Comparison of ENCODE assay signal across 22 mouse cellular contexts in the genomic region with DNA sequence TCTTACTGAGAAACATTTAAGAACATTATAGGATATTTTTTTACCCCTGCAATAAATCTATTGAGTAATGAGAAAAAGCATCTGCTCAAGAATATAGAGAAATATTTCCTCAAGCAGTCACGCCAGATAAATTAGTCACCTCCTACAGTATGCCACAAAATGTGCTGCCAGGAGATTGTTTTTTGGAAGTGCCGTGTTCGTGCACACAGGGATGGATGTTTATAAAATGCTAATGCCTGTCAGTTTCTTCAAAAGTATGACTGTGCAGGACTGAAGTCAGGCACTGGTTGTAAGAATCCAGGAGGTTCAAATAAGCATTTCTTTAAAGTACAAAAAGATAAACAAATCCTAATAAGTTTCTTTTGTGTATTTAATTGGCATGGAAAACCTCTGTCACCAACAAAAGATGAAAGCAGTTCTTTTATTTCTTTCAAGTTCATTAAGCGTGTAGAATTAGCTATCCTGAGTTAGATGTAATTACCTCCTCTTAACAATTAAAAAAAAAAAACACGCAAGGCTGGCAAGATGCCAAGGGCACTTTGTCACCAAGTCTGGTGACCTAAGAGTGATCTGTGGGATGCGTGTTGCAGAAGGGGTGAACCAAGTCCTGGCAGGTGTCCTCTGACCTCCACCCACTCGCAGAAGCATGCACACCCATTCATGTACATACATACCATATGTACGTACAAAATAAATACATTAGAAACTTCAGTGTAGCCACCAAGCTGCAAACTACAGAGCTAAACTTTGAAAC.
DNase-seq lines count a peak whose midpoint lies in the region; ATAC-seq and TF ChIP-seq lines count a peak whose summit lies in the region.
"Had no signal": no experiment of that assay in that cellular context is flagged by ENCODE, and none has a peak within 500 bp of the region (broad histone marks: within the 10 kb centered on the region; RNA-seq: fewer than 3 reads in every experiment).

No protein-coding gene starts in this region.

- H3ac ChIP-seq in myocyte (ENCODE audit: control insufficient read depth, insufficient read length), result no peak overlapping the region

- H3K4me3 ChIP-seq in forebrain, embryonic 14.5 days (ENCODE audit: low read depth, low read length), result no peak overlapping the region
- no peak overlapping the region for H3K4me3 ChIP-seq in forebrain, embryonic 10.5 days
- H3K4me3 ChIP-seq in myocyte, result no peak overlapping the region
- H3K4me3 ChIP-seq in intestine, embryonic 16.5 days (ENCODE audit: low read length), result no peak overlapping the region
- H3K4me3 ChIP-seq: embryonic facial prominence, embryonic 12.5 days; erythroblast, embryonic 14.5 days; limb, embryonic 10.5 days; megakaryocyte, embryonic 14.5 days; midbrain, embryonic 15.5 days; neural tube, embryonic 15.5 days had no signal

- WGBS in forebrain, embryonic 14.5 days, result 5% methylated on average over 8 of the region's 8 CpGs
- WGBS in forebrain, embryonic 10.5 days, result 48% methylated on average over 8 of the region's 8 CpGs
- WGBS in intestine, embryonic 16.5 days, result 64% methylated on average over 8 of the region's 8 CpGs

- DNase-seq in forebrain, embryonic 14.5 days (ENCODE audit: low spot score), result peak; percentile 65
- DNase-seq in forebrain, embryonic 10.5 days (ENCODE audit: extremely low spot score, low spot score), result no peak
- peak; percentile 49 for DNase-seq in layer of hippocampus, adult 9-11 months
- DNase-seq in layer of hippocampus, postnatal 10 days (ENCODE audit: low spot score in 2 of 2), result no peak
- peak; percentile 74 for DNase-seq in Muller cell, postnatal 12 days (ENCODE audit: inconsistent ontology term)
- DNase-seq: adrenal gland, postnatal 14 days; gastrocnemius, postnatal 25 days; kidney, adult 18-20 months; kidney, postnatal 25 days; liver, postnatal 0 days; lung, postnatal 14 days; right cerebral cortex, postnatal 4 days had no signal

- no peaks in the 10 kb centered on the region for H3K27me3 ChIP-seq in forebrain, embryonic 14.5 days (replicated peaks; ENCODE audit: control insufficient read depth, insufficient read depth, low read length)
- peaks cover 31% of the 10 kb centered on the region for H3K27me3 ChIP-seq in forebrain, embryonic 10.5 days (ENCODE audit: poor library complexity, severe bottlenecking)
- no peaks in the 10 kb centered on the region for H3K27me3 ChIP-seq in myocyte (ENCODE audit: control insufficient read depth, insufficient read depth, insufficient read length)
- H3K27me3 ChIP-seq in intestine, embryonic 16.5 days (replicated peaks; ENCODE audit: control insufficient read depth, insufficient read depth, low read length), result no peaks in the 10 kb centered on the region
- H3K27me3 ChIP-seq: embryonic facial prominence, embryonic 12.5 days; megakaryocyte, embryonic 14.5 days; midbrain, embryonic 15.5 days; neural tube, embryonic 15.5 days had no signal

- no peaks in the 10 kb centered on the region for H3K9me3 ChIP-seq in forebrain, embryonic 14.5 days (replicated peaks; ENCODE audit: control insufficient read depth, low read length)
- no peaks in the 10 kb centered on the region for H3K9me3 ChIP-seq in forebrain, embryonic 10.5 days
- H3K9me3 ChIP-seq in intestine, embryonic 16.5 days (ENCODE audit: control insufficient read depth, low read length), result no peaks in the 10 kb centered on the region
- H3K9me3 ChIP-seq: embryonic facial prominence, embryonic 12.5 days; limb, embryonic 10.5 days; megakaryocyte, embryonic 14.5 days; midbrain, embryonic 15.5 days; neural tube, embryonic 15.5 days had no signal

- H3K4me2 ChIP-seq in forebrain, embryonic 14.5 days (ENCODE audit: low read length), result no peak overlapping the region
- peak overlapping the region; percentile 36 for H3K4me2 ChIP-seq in myocyte (ENCODE audit: low read depth)
- H3K4me2 ChIP-seq in intestine, embryonic 16.5 days (ENCODE audit: low read depth, low read length), result no peak overlapping the region
- H3K4me2 ChIP-seq: embryonic facial prominence, embryonic 12.5 days; midbrain, embryonic 15.5 days; neural tube, embryonic 15.5 days had no signal

- no peak overlapping the region for H3K9ac ChIP-seq in forebrain, embryonic 14.5 days (ENCODE audit: low read length)
- H3K9ac ChIP-seq in intestine, embryonic 16.5 days (ENCODE audit: low read depth, low read length), result no peak overlapping the region
- H3K9ac ChIP-seq: embryonic facial prominence, embryonic 12.5 days; liver, postnatal 0 days; midbrain, embryonic 15.5 days; neural tube, embryonic 15.5 days had no signal

- no peaks in the 10 kb centered on the region for H3K36me3 ChIP-seq in forebrain, embryonic 14.5 days (ENCODE audit: control insufficient read depth, insufficient read depth, low read length)
- H3K36me3 ChIP-seq in forebrain, embryonic 10.5 days (replicated peaks), result no peaks in the 10 kb centered on the region
- no peaks in the 10 kb centered on the region for H3K36me3 ChIP-seq in myocyte (ENCODE audit: control insufficient read depth, insufficient read depth)
- H3K36me3 ChIP-seq in intestine, embryonic 16.5 days (ENCODE audit: control insufficient read depth, insufficient read depth, low read length), result no peaks in the 10 kb centered on the region
- H3K36me3 ChIP-seq: embryonic facial prominence, embryonic 12.5 days; limb, embryonic 10.5 days; midbrain, embryonic 15.5 days; neural tube, embryonic 15.5 days had no signal

- no peak for TF ChIP-seq POLR2A in myocyte (IDR thresholded peaks at IDR 0.05; ENCODE audit: insufficient read length, low read depth)

- no peaks in the 10 kb centered on the region for H3K79me2 ChIP-seq in myocyte (ENCODE audit: control insufficient read depth, insufficient read depth)

- H3K4me1 ChIP-seq in forebrain, embryonic 14.5 days (ENCODE audit: control insufficient read depth, insufficient read depth, low read length), result peaks cover 7% of the 10 kb centered on the region; the same call in 1 of the 2 replicates
- peaks cover 13% of the 10 kb centered on the region for H3K4me1 ChIP-seq in forebrain, embryonic 10.5 days
- H3K4me1 ChIP-seq in intestine, embryonic 16.5 days (ENCODE audit: control insufficient read depth, insufficient read depth, low read length), result no peaks in the 10 kb centered on the region
- H3K4me1 ChIP-seq: embryonic facial prominence, embryonic 12.5 days; limb, embryonic 10.5 days; megakaryocyte, embryonic 14.5 days; midbrain, embryonic 15.5 days had no signal

- ATAC-seq in forebrain, embryonic 14.5 days, result peak; percentile 23; the same call in 1 of the 2 replicates
- no peak for ATAC-seq in intestine, embryonic 16.5 days
- ATAC-seq: activated CD4-positive, CD25-positive, alpha-beta regulatory T cell, adult 4 months; hindbrain, postnatal 0 days; liver, postnatal 0 days; midbrain, embryonic 15.5 days had no signal

- H3K27ac ChIP-seq in forebrain, embryonic 14.5 days (ENCODE audit: low read depth, low read length), result no peak overlapping the region
- H3K27ac ChIP-seq in forebrain, embryonic 10.5 days, result no peak overlapping the region
- no peak overlapping the region for H3K27ac ChIP-seq in intestine, embryonic 16.5 days (ENCODE audit: low read length)
- H3K27ac ChIP-seq: embryonic facial prominence, embryonic 12.5 days; hindbrain, postnatal 0 days; limb, embryonic 10.5 days; midbrain, embryonic 15.5 days; neural tube, embryonic 15.5 days had no signal

TF ChIP-seq in myocyte, 11 proteins besides CTCF, POLR2A, EP300 and RAD21:
- TF ChIP-seq USF1 (IDR thresholded peaks at IDR 0.05; ENCODE audit: low read depth), result no peak
- TF ChIP-seq REST (IDR thresholded peaks at IDR 0.05; ENCODE audit: insufficient read depth, insufficient read length), result no peak
- no peak for TF ChIP-seq SRF (IDR thresholded peaks at IDR 0.05; ENCODE audit: control insufficient read depth, insufficient read length, low read depth)
- TF ChIP-seq MYOG (IDR thresholded peaks at IDR 0.05; ENCODE audit: control insufficient read depth in 1 of 3, insufficient read depth in 1 of 3, insufficient read length in 2 of 3, low read depth in 2 of 3), result no peak
- TF ChIP-seq POLR2AphosphoS2 (IDR thresholded peaks at IDR 0.05; ENCODE audit: insufficient read length, low read depth), result no peak
- no peak for TF ChIP-seq E2F4 (IDR thresholded peaks at IDR 0.05; ENCODE audit: insufficient read depth)
- no peak for TF ChIP-seq MAX (IDR thresholded peaks at IDR 0.05; ENCODE audit: low read depth)
- TF ChIP-seq TCF12 (IDR thresholded peaks at IDR 0.05; ENCODE audit: insufficient read depth, poor library complexity, severe bottlenecking), result no peak
- no peak for TF ChIP-seq CEBPB (IDR thresholded peaks at IDR 0.05; ENCODE audit: insufficient read depth, poor library complexity, severe bottlenecking)
- no peak for TF ChIP-seq TCF3 (IDR thresholded peaks at IDR 0.05; ENCODE audit: insufficient read length, low read depth)
- TF ChIP-seq MYOD1 (IDR thresholded peaks at IDR 0.05; ENCODE audit: control insufficient read depth in 1 of 3, insufficient read length in 2 of 3, low read depth in 2 of 3), result no peak
TF ChIP-seq in myocyte: peak in this region for 0.

Comparison
In these comparisons a context has a peak if more than half of its experiments do, and no peak if none do; other contexts are left out.
1. DNase-seq: peak in forebrain, embryonic 14.5 days (single experiment), layer of hippocampus, adult 9-11 months (single experiment) and Muller cell, postnatal 12 days (single experiment); none in forebrain, embryonic 10.5 days (single experiment) and layer of hippocampus, postnatal 10 days (0 of 2).